Mouse (Mus musculus): ENCODE results near the gene Tnfrsf25. TPM values are rescaled to one million over a fixed set of nuclear protein-coding genes. Genes with fewer than 3 reads are reported as not detected.
A peak's percentile ranks its signal among the peaks of the same experiment; 100 is the strongest.

Gene Tnfrsf25
- total and polyA plus RNA-seq, 2 experiments from 2014 or later, result 0.49 to 0.99 TPM

DNA sequence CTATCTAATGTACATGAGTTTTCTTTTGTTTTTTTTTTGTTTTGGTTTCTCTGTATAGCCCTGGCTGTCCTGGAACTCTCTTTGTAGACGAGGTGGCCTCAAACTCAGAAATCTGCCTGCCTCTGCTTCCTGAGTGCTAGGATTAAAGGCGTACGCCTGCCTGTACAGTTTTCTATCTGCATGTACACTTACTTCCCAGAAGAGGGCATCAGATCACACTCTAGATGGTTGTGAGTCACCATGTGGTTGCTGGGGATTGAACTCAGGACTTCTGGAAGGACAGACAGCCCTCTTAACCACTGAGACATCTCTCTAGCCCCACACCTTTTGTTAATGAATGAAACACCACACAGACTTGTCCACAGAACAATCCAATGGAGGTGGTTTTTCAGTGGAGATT, 36.5 kb upstream of the Tnfrsf25 start:
- H3K4me1 ChIP-seq (ENCODE audit: insufficient read depth, low read length), result no peaks in the 10 kb centered on the region
- no peaks in the 10 kb centered on the region for H3K27me3 ChIP-seq (ENCODE audit: insufficient read depth, low read length)
- no peak overlapping the region for H3K4me3 ChIP-seq (ENCODE audit: low read depth, low read length)
- no peak overlapping the region for H3K4me2 ChIP-seq (ENCODE audit: low read depth, low read length, poor library complexity, severe bottlenecking)
- no peak overlapping the region for H3K9ac ChIP-seq (replicated peaks; ENCODE audit: low read length, poor library complexity, severe bottlenecking)
- ATAC-seq (ENCODE audit: low FRiP score) (no peak), DNase-seq (ENCODE audit: low spot score) (no peak)
- no peak overlapping the region for H3K27ac ChIP-seq (ENCODE audit: low read depth, low read length)
- no peaks in the 10 kb centered on the region for H3K36me3 ChIP-seq (ENCODE audit: insufficient read depth, low read length)
- no peak for TF ChIP-seq CTCF (IDR thresholded peaks at IDR 0.05)
- H3K9me3 ChIP-seq (ENCODE audit: low read length), result no peaks in the 10 kb centered on the region
- WGBS, result 88% methylated on average over 3 of the region's 3 CpGs

GRCm38 (mm10) chr4:152079931-152080330, 35.8 kb upstream of the Tnfrsf25 start:
- TF ChIP-seq CTCF (IDR thresholded peaks at IDR 0.05), result no peak
- no peak overlapping the region for H3K27ac ChIP-seq (ENCODE audit: low read depth, low read length)
- H3K9me3 ChIP-seq (ENCODE audit: low read length), result no peaks in the 10 kb centered on the region
- H3K36me3 ChIP-seq (ENCODE audit: insufficient read depth, low read length), result no peaks in the 10 kb centered on the region
- 71% methylated on average over 7 of the region's 7 CpGs for WGBS
- H3K4me2 ChIP-seq (ENCODE audit: low read depth, low read length, poor library complexity, severe bottlenecking), result no peak overlapping the region
- DNase-seq (ENCODE audit: low spot score) (no peak), ATAC-seq (ENCODE audit: low FRiP score) (no peak)
- no peak overlapping the region for H3K9ac ChIP-seq (replicated peaks; ENCODE audit: low read length, poor library complexity, severe bottlenecking)
- no peaks in the 10 kb centered on the region for H3K4me1 ChIP-seq (ENCODE audit: insufficient read depth, low read length)
- H3K4me3 ChIP-seq (ENCODE audit: low read depth, low read length), result no peak overlapping the region
- no peaks in the 10 kb centered on the region for H3K27me3 ChIP-seq (ENCODE audit: insufficient read depth, low read length)

DNA sequence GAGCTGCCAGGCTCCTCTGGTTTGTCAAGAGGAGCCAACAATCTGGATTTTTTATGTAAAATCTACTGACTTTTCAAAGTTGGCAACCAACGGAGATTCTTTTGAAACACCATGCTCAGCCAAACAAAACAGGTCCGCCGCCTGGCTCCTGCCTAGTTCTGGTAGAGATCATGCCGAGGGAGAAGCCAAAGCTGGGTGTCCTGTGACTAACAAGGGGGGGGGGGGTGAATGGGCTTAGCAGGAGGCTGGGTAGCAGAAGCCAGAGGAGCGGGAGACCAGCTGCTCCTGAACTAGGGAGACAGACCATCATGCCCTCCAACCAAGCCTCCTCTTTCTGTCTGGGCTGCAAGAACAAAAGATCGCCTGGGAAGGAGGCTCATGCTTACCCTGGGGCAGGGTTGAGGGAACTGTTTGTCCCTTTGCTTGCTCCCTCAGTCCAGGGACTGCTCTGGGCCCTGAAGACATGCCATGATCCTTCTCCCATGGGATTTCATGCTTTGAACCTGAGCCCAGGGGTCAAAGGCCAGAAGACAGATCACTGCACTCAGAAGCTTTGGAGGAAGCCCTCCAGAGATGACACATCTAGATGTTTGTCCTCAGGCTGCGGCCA, 32.0 kb upstream of the Tnfrsf25 start:
- TF ChIP-seq CTCF (IDR thresholded peaks at IDR 0.05), result no peak
- Histone ChIP-seq H3K9me3 (ENCODE audit: low read length) (no peaks in the 10 kb centered on the region), H3K27ac (ENCODE audit: low read depth, low read length) (no peak overlapping the region), H3K4me2 (ENCODE audit: low read depth, low read length, poor library complexity, severe bottlenecking) (no peak overlapping the region), H3K36me3 (ENCODE audit: insufficient read depth, low read length) (no peaks in the 10 kb centered on the region), H3K9ac (replicated peaks; ENCODE audit: low read length, poor library complexity, severe bottlenecking) (no peak overlapping the region), H3K4me3 (ENCODE audit: low read depth, low read length) (no peak overlapping the region), H3K27me3 (ENCODE audit: insufficient read depth, low read length) (no peaks in the 10 kb centered on the region), H3K4me1 (ENCODE audit: insufficient read depth, low read length) (peaks cover 14% of the 10 kb centered on the region; the same call in 1 of the 2 replicates)
- ATAC-seq (ENCODE audit: low FRiP score) (no peak), DNase-seq (ENCODE audit: low spot score) (no peak)
- WGBS, result 64% methylated on average over 7 of the region's 7 CpGs

- 85% methylated on average over 7 of the region's 7 CpGs for WGBS
- H3K4me2 ChIP-seq (ENCODE audit: low read depth, low read length, poor library complexity, severe bottlenecking), result no peak overlapping the region
- no peaks in the 10 kb centered on the region for H3K9me3 ChIP-seq (ENCODE audit: low read length)
- H3K27ac ChIP-seq (ENCODE audit: low read depth, low read length), result no peak overlapping the region
- H3K36me3 ChIP-seq (ENCODE audit: insufficient read depth, low read length), result no peaks in the 10 kb centered on the region
- no peak overlapping the region for H3K4me3 ChIP-seq (ENCODE audit: low read depth, low read length)
- no peaks in the 10 kb centered on the region for H3K27me3 ChIP-seq (ENCODE audit: insufficient read depth, low read length)
- DNase-seq (ENCODE audit: low spot score) (no peak), ATAC-seq (ENCODE audit: low FRiP score) (no peak)
- peaks cover 14% of the 10 kb centered on the region; the same call in 1 of the 2 replicates for H3K4me1 ChIP-seq (ENCODE audit: insufficient read depth, low read length)
- H3K9ac ChIP-seq (replicated peaks; ENCODE audit: low read length, poor library complexity, severe bottlenecking), result no peak overlapping the region
- TF ChIP-seq CTCF (IDR thresholded peaks at IDR 0.05), result no peak
These were observed 31.1 kb upstream of the Tnfrsf25 start for GRCm38 (mm10) chr4:152084616-152085015.

DNA sequence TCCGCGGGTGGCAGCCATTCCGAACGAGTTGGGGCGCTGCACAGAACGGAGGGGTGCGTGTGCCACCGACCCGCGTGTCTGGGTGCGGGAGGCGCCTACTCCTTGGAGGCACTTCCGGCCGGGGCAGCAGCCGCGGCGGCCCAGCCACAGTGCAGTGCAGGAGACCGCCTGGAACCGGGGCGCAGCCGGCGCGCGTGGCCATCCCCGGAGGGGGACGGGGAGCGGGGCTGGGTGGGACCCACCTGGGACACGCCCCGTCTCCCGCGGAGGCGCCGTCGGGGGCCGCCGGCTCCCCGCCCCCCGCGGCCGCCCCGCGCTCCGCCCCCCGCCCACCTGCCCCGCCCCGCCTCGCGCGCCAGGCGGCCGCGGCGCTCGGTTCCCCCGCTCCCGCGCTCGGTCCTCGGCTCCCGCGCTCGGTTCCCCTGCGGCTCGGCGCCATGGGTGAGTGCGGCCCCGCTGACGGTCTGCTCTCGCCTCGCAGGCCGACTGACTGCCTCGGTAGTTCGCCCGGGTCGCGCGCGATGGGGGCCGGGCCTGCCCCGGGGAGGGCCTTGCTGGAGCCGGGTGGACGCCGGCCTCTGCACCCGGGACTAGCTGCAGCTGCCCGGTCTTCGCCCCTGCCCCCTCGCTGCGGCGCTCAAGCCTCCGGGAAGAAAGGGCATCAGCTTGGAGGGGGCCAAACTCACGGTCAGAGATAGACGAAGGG, 29.1 kb upstream of the Tnfrsf25 start:
- peaks cover 14% of the 10 kb centered on the region; the same call in 1 of the 2 replicates for H3K4me1 ChIP-seq (ENCODE audit: insufficient read depth, low read length)
- H3K36me3 ChIP-seq (ENCODE audit: insufficient read depth, low read length), result no peaks in the 10 kb centered on the region
- H3K4me3 ChIP-seq (ENCODE audit: low read depth, low read length), result peak overlapping the region; percentile 61
- no peaks in the 10 kb centered on the region for H3K27me3 ChIP-seq (ENCODE audit: insufficient read depth, low read length)
- no peak for TF ChIP-seq CTCF (IDR thresholded peaks at IDR 0.05)
- WGBS, result under 1% methylated on average over 63 of the region's 92 CpGs
- no peak overlapping the region; the same call in 1 of the 2 replicates for H3K27ac ChIP-seq (ENCODE audit: low read depth, low read length)
- H3K9ac ChIP-seq (replicated peaks; ENCODE audit: low read length, poor library complexity, severe bottlenecking), result peak overlapping the region; percentile 85
- ATAC-seq (ENCODE audit: low FRiP score) (peak; percentile 68), DNase-seq (ENCODE audit: low spot score) (no peak)
- H3K4me2 ChIP-seq (ENCODE audit: low read depth, low read length, poor library complexity, severe bottlenecking), result peak overlapping the region; percentile 87
- no peaks in the 10 kb centered on the region for H3K9me3 ChIP-seq (ENCODE audit: low read length)
